Comparison of ENCODE assay signal across 22 mouse cellular contexts in genomic region chr2:181158471-181158870, GRCm38 (mm10). TPM values are rescaled to one million over a fixed set of nuclear protein-coding genes. Genes with fewer than 3 reads are reported as not detected.
DNase-seq lines count a peak whose midpoint lies in the region; ATAC-seq and TF ChIP-seq lines count a peak whose summit lies in the region.
"Had no signal": no experiment of that assay in that cellular context is flagged by ENCODE, and none has a peak within 500 bp of the region (broad histone marks: within the 10 kb centered on the region; RNA-seq: fewer than 3 reads in every experiment).

No protein-coding gene starts in this region.

- peak overlapping the region; percentile 91 for H3K27ac ChIP-seq in forebrain, postnatal 0 days (ENCODE audit: low read depth, low read length)
- no peak overlapping the region for H3K27ac ChIP-seq in forebrain, embryonic 15.5 days (replicated peaks)
- H3K27ac ChIP-seq in heart, embryonic 13.5 days (replicated peaks): peak overlapping the region; percentile 92
- no peak overlapping the region for H3K27ac ChIP-seq in heart, embryonic 11.5 days (ENCODE audit: low read depth, low read length)
- peak overlapping the region; percentile 93; the same call in 1 of the 2 replicates for H3K27ac ChIP-seq in midbrain, postnatal 0 days (ENCODE audit: low read depth, low read length)
- H3K27ac ChIP-seq in midbrain, embryonic 14.5 days (replicated peaks; ENCODE audit: low read depth, low read length): no peak overlapping the region
- H3K27ac ChIP-seq: forebrain, embryonic 10.5 days; kidney, postnatal 0 days; limb, embryonic 15.5 days; liver, embryonic 15.5 days; macrophage; midbrain, embryonic 12.5 days; stomach, embryonic 15.5 days had no signal

- TF ChIP-seq CTCF in forebrain, postnatal 0 days (IDR thresholded peaks at IDR 0.05; ENCODE audit: low read depth): no peak
- no peak for TF ChIP-seq CTCF in midbrain, postnatal 0 days (IDR thresholded peaks at IDR 0.05)

- WGBS in forebrain, postnatal 0 days: 92% methylated on average over 2 of the region's 2 CpGs
- 92% methylated on average over 2 of the region's 2 CpGs for WGBS in forebrain, embryonic 15.5 days
- WGBS in heart, embryonic 13.5 days: 76% methylated on average over 2 of the region's 2 CpGs
- WGBS in heart, embryonic 11.5 days (ENCODE audit: insufficient replicate concordance): 86% methylated on average over 2 of the region's 2 CpGs
- WGBS in midbrain, postnatal 0 days: 83% methylated on average over 2 of the region's 2 CpGs
- WGBS in midbrain, embryonic 14.5 days: 82% methylated on average over 2 of the region's 2 CpGs

- no peaks in the 10 kb centered on the region for H3K36me3 ChIP-seq in forebrain, postnatal 0 days (ENCODE audit: insufficient read depth)
- H3K36me3 ChIP-seq in forebrain, embryonic 15.5 days: no peaks in the 10 kb centered on the region
- H3K36me3 ChIP-seq in heart, embryonic 13.5 days: peaks cover 2% of the 10 kb centered on the region; the same call in 1 of the 2 replicates
- H3K36me3 ChIP-seq in heart, embryonic 11.5 days (ENCODE audit: control insufficient read depth, insufficient read depth, low read length): no peaks in the 10 kb centered on the region
- no peaks in the 10 kb centered on the region for H3K36me3 ChIP-seq in midbrain, postnatal 0 days (ENCODE audit: insufficient read depth, low read length)
- H3K36me3 ChIP-seq in midbrain, embryonic 14.5 days (ENCODE audit: control insufficient read depth, insufficient read depth, low read length): no peaks in the 10 kb centered on the region
- H3K36me3 ChIP-seq: forebrain, embryonic 10.5 days; limb, embryonic 15.5 days; liver, embryonic 15.5 days; midbrain, embryonic 12.5 days; neural tube, embryonic 15.5 days; stomach, embryonic 15.5 days had no signal

- peaks cover 48% of the 10 kb centered on the region for H3K4me1 ChIP-seq in forebrain, postnatal 0 days (ENCODE audit: insufficient read depth)
- peaks cover 58% of the 10 kb centered on the region for H3K4me1 ChIP-seq in forebrain, embryonic 15.5 days
- peaks cover 60% of the 10 kb centered on the region for H3K4me1 ChIP-seq in heart, embryonic 13.5 days
- peaks cover 37% of the 10 kb centered on the region for H3K4me1 ChIP-seq in heart, embryonic 11.5 days (ENCODE audit: control insufficient read depth, insufficient read depth, low read length)
- H3K4me1 ChIP-seq in midbrain, postnatal 0 days (ENCODE audit: insufficient read depth, low read length): peaks cover 39% of the 10 kb centered on the region
- peaks cover 36% of the 10 kb centered on the region for H3K4me1 ChIP-seq in midbrain, embryonic 14.5 days (ENCODE audit: control insufficient read depth, insufficient read depth, low read length)
- H3K4me1 ChIP-seq: liver, embryonic 15.5 days had no signal

- DNase-seq in adrenal gland, adult 2 months: peak; percentile 42
- no peak for DNase-seq in adrenal gland, postnatal 4 days (ENCODE audit: low spot score in 2 of 2)
- no peak for DNase-seq in forebrain, postnatal 0 days
- no peak for DNase-seq in midbrain, postnatal 0 days (ENCODE audit: low spot score)
- no peak for DNase-seq in midbrain, embryonic 14.5 days
- DNase-seq: adrenal gland, postnatal 10 days; kidney, adult 11 months; layer of hippocampus, postnatal 36 days; thymus, adult 2 months had no signal

- H3K4me3 ChIP-seq in forebrain, postnatal 0 days (ENCODE audit: low read depth, low read length): no peak overlapping the region
- no peak overlapping the region for H3K4me3 ChIP-seq in forebrain, embryonic 15.5 days
- H3K4me3 ChIP-seq in heart, embryonic 13.5 days: no peak overlapping the region
- no peak overlapping the region for H3K4me3 ChIP-seq in heart, embryonic 11.5 days (ENCODE audit: low read depth, low read length)
- H3K4me3 ChIP-seq in midbrain, postnatal 0 days (ENCODE audit: low read depth, low read length): no peak overlapping the region
- H3K4me3 ChIP-seq in midbrain, embryonic 14.5 days (replicated peaks; ENCODE audit: low read depth, low read length): no peak overlapping the region
- H3K4me3 ChIP-seq: forebrain, embryonic 10.5 days; limb, embryonic 15.5 days; liver, embryonic 15.5 days; midbrain, embryonic 12.5 days; neural tube, embryonic 15.5 days; stomach, embryonic 15.5 days had no signal

- no peak for ATAC-seq in forebrain, postnatal 0 days
- ATAC-seq in forebrain, embryonic 15.5 days (replicated peaks): no peak
- ATAC-seq in heart, embryonic 13.5 days (ENCODE audit: extremely low read depth, insufficient number of reproducible peaks, low FRiP score, low TSS enrichment): no peak
- ATAC-seq in heart, embryonic 11.5 days (replicated peaks; ENCODE audit: insufficient number of reproducible peaks, low FRiP score, low TSS enrichment): no peak
- ATAC-seq in midbrain, postnatal 0 days (ENCODE audit: low FRiP score): no peak
- no peak for ATAC-seq in midbrain, embryonic 14.5 days (ENCODE audit: low FRiP score, low TSS enrichment)

- no peak overlapping the region for H3K4me2 ChIP-seq in forebrain, postnatal 0 days (ENCODE audit: low read depth)
- no peak overlapping the region for H3K4me2 ChIP-seq in forebrain, embryonic 15.5 days (replicated peaks)
- H3K4me2 ChIP-seq in heart, embryonic 13.5 days: peak overlapping the region; percentile 60
- no peak overlapping the region for H3K4me2 ChIP-seq in heart, embryonic 11.5 days
- H3K4me2 ChIP-seq in midbrain, postnatal 0 days (ENCODE audit: low read depth, low read length, poor library complexity, severe bottlenecking): no peak overlapping the region
- H3K4me2 ChIP-seq in midbrain, embryonic 14.5 days (ENCODE audit: low read length): no peak overlapping the region
- H3K4me2 ChIP-seq: limb, embryonic 15.5 days; liver, embryonic 15.5 days; midbrain, embryonic 12.5 days; neural tube, embryonic 15.5 days; stomach, embryonic 15.5 days had no signal

- no peak overlapping the region for H3K9ac ChIP-seq in forebrain, postnatal 0 days
- H3K9ac ChIP-seq in forebrain, embryonic 15.5 days (replicated peaks): no peak overlapping the region
- peak overlapping the region; percentile 70; the same call in 1 of the 2 replicates for H3K9ac ChIP-seq in heart, embryonic 13.5 days
- no peak overlapping the region for H3K9ac ChIP-seq in heart, embryonic 11.5 days (ENCODE audit: low read depth, low read length)
- H3K9ac ChIP-seq in midbrain, postnatal 0 days (replicated peaks; ENCODE audit: low read length, poor library complexity, severe bottlenecking): no peak overlapping the region
- H3K9ac ChIP-seq in midbrain, embryonic 14.5 days (replicated peaks; ENCODE audit: low read length): no peak overlapping the region
- H3K9ac ChIP-seq: limb, embryonic 15.5 days; liver, embryonic 15.5 days; midbrain, embryonic 12.5 days; neural tube, embryonic 15.5 days; stomach, embryonic 15.5 days had no signal

- H3K9me3 ChIP-seq in forebrain, postnatal 0 days (ENCODE audit: low read length): no peaks in the 10 kb centered on the region
- no peaks in the 10 kb centered on the region for H3K9me3 ChIP-seq in forebrain, embryonic 15.5 days
- H3K9me3 ChIP-seq in heart, embryonic 13.5 days: no peaks in the 10 kb centered on the region
- no peaks in the 10 kb centered on the region for H3K9me3 ChIP-seq in heart, embryonic 11.5 days (replicated peaks; ENCODE audit: control insufficient read depth, low read length)
- no peaks in the 10 kb centered on the region for H3K9me3 ChIP-seq in midbrain, postnatal 0 days (ENCODE audit: low read length)
- no peaks in the 10 kb centered on the region for H3K9me3 ChIP-seq in midbrain, embryonic 14.5 days (ENCODE audit: control insufficient read depth, low read length)
- H3K9me3 ChIP-seq: forebrain, embryonic 10.5 days; limb, embryonic 15.5 days; liver, embryonic 15.5 days; midbrain, embryonic 12.5 days; neural tube, embryonic 15.5 days; stomach, embryonic 15.5 days had no signal

- no peaks in the 10 kb centered on the region for H3K27me3 ChIP-seq in forebrain, postnatal 0 days (ENCODE audit: insufficient read depth, low read length)
- H3K27me3 ChIP-seq in forebrain, embryonic 15.5 days: no peaks in the 10 kb centered on the region
- H3K27me3 ChIP-seq in heart, embryonic 13.5 days (replicated peaks): peaks cover 50% of the 10 kb centered on the region
- H3K27me3 ChIP-seq in heart, embryonic 11.5 days (ENCODE audit: control insufficient read depth, insufficient read depth, low read length): peaks cover 29% of the 10 kb centered on the region
- no peaks in the 10 kb centered on the region for H3K27me3 ChIP-seq in midbrain, postnatal 0 days (ENCODE audit: insufficient read depth, low read length)
- no peaks in the 10 kb centered on the region for H3K27me3 ChIP-seq in midbrain, embryonic 14.5 days (ENCODE audit: control insufficient read depth, insufficient read depth, low read length)
- H3K27me3 ChIP-seq: neural tube, embryonic 15.5 days had no signal

RNA-seq across cellular contexts. Expression of gene Eef1a2, which starts 1.7 kb away (rescaled TPM):
- total RNA-seq in adrenal gland, adult 2 months (2021): 10 to 100 TPM; 44.0 to 65.9 TPM
- 30.4 and 42.9 TPM in 2 replicates for polyA plus RNA-seq in adrenal gland, adult 2 months (2012; rRNA removed)
- 10 to 100 TPM; 76.3 to 76.6 TPM for total RNA-seq in adrenal gland, postnatal 4 days (2021)
- total RNA-seq in forebrain, postnatal 0 days (2014; rRNA removed): 215 and 218 TPM in 2 replicates
- 12.8 and 17.5 TPM in 2 replicates for polyA plus RNA-seq in forebrain, postnatal 0 days (2015; fragmentation: Nextera tagmentation; extraction: Ambion mirVana)
- polyA plus RNA-seq in forebrain, embryonic 15.5 days (2015; fragmentation: Nextera tagmentation; extraction: Ambion mirVana): 5.8 and 6.3 TPM in 2 replicates
- 7.8 and 9.7 TPM in 2 replicates for polyA plus RNA-seq in heart, embryonic 13.5 days (2015; fragmentation: Nextera tagmentation; extraction: Ambion mirVana)
- polyA plus RNA-seq in heart, embryonic 11.5 days (2014; fragmentation: Nextera tagmentation; extraction: Ambion mirVana): 4.6 and 5.7 TPM in 2 replicates
- total RNA-seq in midbrain, postnatal 0 days (2014; rRNA removed): 321 and 367 TPM in 2 replicates
- polyA plus RNA-seq in midbrain, postnatal 0 days (2015; fragmentation: Nextera tagmentation; extraction: Ambion mirVana): 23.1 and 23.3 TPM in 2 replicates
- 12.7 and 14.1 TPM in 2 replicates for polyA plus RNA-seq in midbrain, embryonic 14.5 days (2014; fragmentation: Nextera tagmentation; extraction: Ambion mirVana)
- polyA plus RNA-seq: limb, embryonic 15.5 days; liver, embryonic 15.5 days had no signal

RNA-seq across cellular contexts. Expression of gene Kcnq2, which starts 23.4 kb away (rescaled TPM):
- 1 to 10 TPM; 5.2 to 5.4 TPM for total RNA-seq in adrenal gland, adult 2 months (2021)
- 2.8 and 3.7 TPM in 2 replicates for polyA plus RNA-seq in adrenal gland, adult 2 months (2012; rRNA removed)
- total RNA-seq in adrenal gland, postnatal 4 days (2021): 10 to 100 TPM; 12.8 to 13.5 TPM
- total RNA-seq in forebrain, postnatal 0 days (2014; rRNA removed): 113 and 134 TPM in 2 replicates
- 24.7 and 31.7 TPM in 2 replicates for polyA plus RNA-seq in forebrain, postnatal 0 days (2015; fragmentation: Nextera tagmentation; extraction: Ambion mirVana)
- 45.2 and 46.7 TPM in 2 replicates for polyA plus RNA-seq in forebrain, embryonic 15.5 days (2015; fragmentation: Nextera tagmentation; extraction: Ambion mirVana)
- 0.19 TPM in 2 replicates for polyA plus RNA-seq in heart, embryonic 13.5 days (2015; fragmentation: Nextera tagmentation; extraction: Ambion mirVana)
- polyA plus RNA-seq in heart, embryonic 11.5 days (2014; fragmentation: Nextera tagmentation; extraction: Ambion mirVana): 0.17 and 0.30 TPM in 2 replicates
- total RNA-seq in midbrain, postnatal 0 days (2014; rRNA removed): 134 and 162 TPM in 2 replicates
- 33.8 and 40.6 TPM in 2 replicates for polyA plus RNA-seq in midbrain, postnatal 0 days (2015; fragmentation: Nextera tagmentation; extraction: Ambion mirVana)
- polyA plus RNA-seq in midbrain, embryonic 14.5 days (2014; fragmentation: Nextera tagmentation; extraction: Ambion mirVana): 52.0 and 52.4 TPM in 2 replicates
- total RNA-seq: gastrocnemius, postnatal 25 days had no signal
- polyA plus RNA-seq: kidney, postnatal 0 days; macrophage had no signal

RNA-seq across cellular contexts. Expression of gene Ppdpf, which starts 28.6 kb away (rescaled TPM):
- 10 to 100 TPM; 91.1 to 91.9 TPM for total RNA-seq in adrenal gland, adult 2 months (2021)
- 160 and 197 TPM in 2 replicates for polyA plus RNA-seq in adrenal gland, adult 2 months (2012; rRNA removed)
- total RNA-seq in adrenal gland, postnatal 4 days (2021): 10 to 100 TPM; 91.2 to 93.3 TPM
- 239 and 264 TPM in 2 replicates for total RNA-seq in forebrain, postnatal 0 days (2014; rRNA removed)
- polyA plus RNA-seq in forebrain, postnatal 0 days (2015; fragmentation: Nextera tagmentation; extraction: Ambion mirVana): 402 and 447 TPM in 2 replicates
- 512 and 520 TPM in 2 replicates for polyA plus RNA-seq in forebrain, embryonic 15.5 days (2015; fragmentation: Nextera tagmentation; extraction: Ambion mirVana)
- 180 and 188 TPM in 2 replicates for polyA plus RNA-seq in heart, embryonic 13.5 days (2015; fragmentation: Nextera tagmentation; extraction: Ambion mirVana)
- 187 and 214 TPM in 2 replicates for polyA plus RNA-seq in heart, embryonic 11.5 days (2014; fragmentation: Nextera tagmentation; extraction: Ambion mirVana)
- total RNA-seq in midbrain, postnatal 0 days (2014; rRNA removed): 268 and 323 TPM in 2 replicates
- 365 and 367 TPM in 2 replicates for polyA plus RNA-seq in midbrain, postnatal 0 days (2015; fragmentation: Nextera tagmentation; extraction: Ambion mirVana)
- 442 and 539 TPM in 2 replicates for polyA plus RNA-seq in midbrain, embryonic 14.5 days (2014; fragmentation: Nextera tagmentation; extraction: Ambion mirVana)

RNA-seq across cellular contexts. Expression of gene Ptk6, which starts 44.1 kb away (rescaled TPM):
- under 1 TPM in 1 of 2 experiments, not detected in 1; 0.07 TPM for total RNA-seq in adrenal gland, adult 2 months (2021)
- polyA plus RNA-seq in adrenal gland, adult 2 months (2012; rRNA removed): 0.02 TPM in 1 of 2 replicates, not detected in the other
- not detected for total RNA-seq in adrenal gland, postnatal 4 days (2021)
- not detected in 2 replicates for total RNA-seq in forebrain, postnatal 0 days (2014; rRNA removed)
- not detected in 2 replicates for polyA plus RNA-seq in forebrain, postnatal 0 days (2015; fragmentation: Nextera tagmentation; extraction: Ambion mirVana)
- polyA plus RNA-seq in forebrain, embryonic 15.5 days (2015; fragmentation: Nextera tagmentation; extraction: Ambion mirVana): not detected in 2 replicates
- 0.05 TPM in 1 of 2 replicates, not detected in the other for polyA plus RNA-seq in heart, embryonic 13.5 days (2015; fragmentation: Nextera tagmentation; extraction: Ambion mirVana)
- polyA plus RNA-seq in heart, embryonic 11.5 days (2014; fragmentation: Nextera tagmentation; extraction: Ambion mirVana): not detected in 2 replicates
- 0.09 TPM in 1 of 2 replicates, not detected in the other for total RNA-seq in midbrain, postnatal 0 days (2014; rRNA removed)
- polyA plus RNA-seq in midbrain, postnatal 0 days (2015; fragmentation: Nextera tagmentation; extraction: Ambion mirVana): not detected in 2 replicates
- not detected in 2 replicates for polyA plus RNA-seq in midbrain, embryonic 14.5 days (2014; fragmentation: Nextera tagmentation; extraction: Ambion mirVana)
- total RNA-seq: gastrocnemius, postnatal 25 days had no signal
- polyA plus RNA-seq: forebrain, embryonic 10.5 days; hindbrain, embryonic 11.5 days; kidney, postnatal 0 days; macrophage; midbrain, embryonic 12.5 days; neural tube, embryonic 15.5 days had no signal

RNA-seq across cellular contexts. Expression of gene Srms, which starts 54.5 kb away (rescaled TPM):
- 1 to 10 TPM in 1 of 2 experiments, under 1 TPM in 1; 0.66 to 1.3 TPM for total RNA-seq in adrenal gland, adult 2 months (2021)
- 1.1 and 1.4 TPM in 2 replicates for polyA plus RNA-seq in adrenal gland, adult 2 months (2012; rRNA removed)
- under 1 TPM; 0.20 to 0.85 TPM for total RNA-seq in adrenal gland, postnatal 4 days (2021)
- 0.15 and 0.43 TPM in 2 replicates for total RNA-seq in forebrain, postnatal 0 days (2014; rRNA removed)
- 0.10 TPM in 1 of 2 replicates, not detected in the other for polyA plus RNA-seq in forebrain, postnatal 0 days (2015; fragmentation: Nextera tagmentation; extraction: Ambion mirVana)
- polyA plus RNA-seq in forebrain, embryonic 15.5 days (2015; fragmentation: Nextera tagmentation; extraction: Ambion mirVana): 0.06 TPM in 1 of 2 replicates, not detected in the other
- polyA plus RNA-seq in heart, embryonic 13.5 days (2015; fragmentation: Nextera tagmentation; extraction: Ambion mirVana): 0.11 TPM in 1 of 2 replicates, not detected in the other
- polyA plus RNA-seq in heart, embryonic 11.5 days (2014; fragmentation: Nextera tagmentation; extraction: Ambion mirVana): 0.29 TPM in 1 of 2 replicates, not detected in the other
- total RNA-seq in midbrain, postnatal 0 days (2014; rRNA removed): 0.11 TPM in 1 of 2 replicates, not detected in the other
- polyA plus RNA-seq in midbrain, postnatal 0 days (2015; fragmentation: Nextera tagmentation; extraction: Ambion mirVana): 0.10 and 0.21 TPM in 2 replicates
- 0.11 and 0.16 TPM in 2 replicates for polyA plus RNA-seq in midbrain, embryonic 14.5 days (2014; fragmentation: Nextera tagmentation; extraction: Ambion mirVana)
- polyA plus RNA-seq: macrophage had no signal

Comparison
In these comparisons a context has a peak if more than half of its experiments do, and no peak if none do; other contexts are left out.
1. H3K27ac ChIP-seq: peak in forebrain, postnatal 0 days (single experiment), heart, embryonic 13.5 days (single experiment) and midbrain, postnatal 0 days (single experiment); none in forebrain, embryonic 15.5 days (single experiment), heart, embryonic 11.5 days (single experiment) and midbrain, embryonic 14.5 days (single experiment).